Mouse (Mus musculus) small intestine, adult 2 months (tissue): Measurements from ENCODE around the gene Ccdc28b.

Experiments used
- CTCF ChIP-seq: fragments of 200-500 bp; IDR thresholded peaks from 2 replicates; pipeline ENCODE4 v1.5.1; 2012; ENCODE audit warnings: low read depth, mild to moderate bottlenecking, control low read depth, inconsistent platforms, low read length, moderate library complexity, mixed read lengths; ENCODE audit not compliant: insufficient replicate concordance, insufficient read length; ENCODE audit errors: extremely low read depth
- POLR2A ChIP-seq: fragments of 200-500 bp; IDR thresholded peaks from 2 replicates; pipeline ENCODE4 v1.6.1; 2012; ENCODE audit warnings: low read depth, mild to moderate bottlenecking, control low read depth, inconsistent platforms, low read length, moderate library complexity

DNA sequence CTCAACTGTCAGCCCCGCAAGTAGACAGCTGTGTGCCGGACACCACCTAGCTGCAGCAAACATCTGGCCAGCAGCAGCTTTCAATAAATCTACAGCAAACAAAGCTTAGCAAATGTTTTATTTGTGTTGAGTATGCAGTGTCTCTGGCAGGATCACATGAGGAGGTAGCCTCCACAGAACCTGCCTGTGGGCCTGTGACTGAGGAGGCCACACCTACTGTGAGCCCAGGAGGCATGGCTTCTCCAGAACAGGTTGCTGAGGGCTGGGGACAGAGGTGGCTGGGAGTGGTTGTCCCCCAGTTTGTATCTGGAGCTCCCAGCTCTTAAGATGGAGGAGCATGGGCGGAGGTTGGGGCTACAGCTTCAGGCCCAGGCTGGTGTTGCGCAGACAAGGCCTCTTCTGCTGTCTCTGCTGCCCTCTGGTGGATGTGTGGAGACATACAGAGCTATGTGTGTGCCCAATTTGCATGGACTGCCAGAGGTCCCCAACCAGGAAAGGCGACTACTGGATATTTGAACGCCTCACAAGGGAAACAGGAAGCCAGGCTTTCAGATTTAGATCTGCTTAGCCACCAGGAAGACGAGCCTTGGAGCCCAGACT, 15.2 kb downstream of the Ccdc28b start:
- peak; percentile 88 for TF ChIP-seq CTCF
- TF ChIP-seq POLR2A: no peak; the same call in 1 of the 2 replicates
